9 mouse cellular contexts compared by ENCODE assay signal in the genomic region with DNA sequence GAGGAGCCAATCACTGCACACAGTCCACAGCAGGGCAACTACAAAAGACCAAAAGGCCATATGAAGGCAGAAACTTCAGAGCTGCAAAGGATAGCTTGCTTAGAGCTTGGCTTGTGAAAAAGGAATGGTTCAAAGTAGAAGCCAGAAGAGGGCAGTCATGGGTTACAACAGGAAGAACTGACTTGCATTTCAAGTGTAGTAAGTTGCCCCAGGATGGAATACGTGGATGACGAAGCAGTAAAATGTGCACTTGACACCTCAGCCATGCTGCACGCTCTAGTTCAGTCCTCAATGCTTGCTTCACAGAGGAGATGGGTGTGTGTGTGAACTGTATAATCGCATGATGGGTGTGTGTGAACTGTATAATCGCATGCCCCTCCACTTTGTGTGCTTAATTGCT. TPM values are rescaled to one million over a fixed set of nuclear protein-coding genes. Genes with fewer than 3 reads are reported as not detected.
A peak's percentile ranks its signal among the peaks of the same experiment; 100 is the strongest.
DNase-seq lines count a peak whose midpoint lies in the region; ATAC-seq and TF ChIP-seq lines count a peak whose summit lies in the region.
"Had no signal": no experiment of that assay in that cellular context is flagged by ENCODE, and none has a peak within 500 bp of the region (broad histone marks: within the 10 kb centered on the region; RNA-seq: fewer than 3 reads in every experiment).

No protein-coding gene starts in this region.

- TF ChIP-seq CTCF in intestine, postnatal 0 days (IDR thresholded peaks at IDR 0.05; ENCODE audit: low read depth), result peak; percentile 62

- 49% methylated on average over 5 of the region's 5 CpGs for WGBS in intestine, postnatal 0 days

- H3K4me2 ChIP-seq in intestine, postnatal 0 days (replicated peaks; ENCODE audit: low read depth), result no peak overlapping the region

- no peak overlapping the region for H3K9ac ChIP-seq in intestine, postnatal 0 days (ENCODE audit: low read depth, low read length)

- no peaks in the 10 kb centered on the region for H3K27me3 ChIP-seq in intestine, postnatal 0 days (replicated peaks; ENCODE audit: control insufficient read depth, insufficient read depth, low read length)

- no peak overlapping the region for H3K4me3 ChIP-seq in intestine, postnatal 0 days (ENCODE audit: low read depth, low read length)

- intact Hi-C loops in left cerebral cortex, postnatal 14 days (cut with DNase I), result no loop called here

- no peak for ATAC-seq in intestine, postnatal 0 days
- ATAC-seq in monocyte, adult 5-6 weeks (replicated peaks; ENCODE audit: insufficient number of reproducible peaks, low FRiP score, low TSS enrichment, poor library complexity, severe bottlenecking), result no peak

- DNase-seq in left cerebral cortex, postnatal 14 days (ENCODE audit: low spot score in 2 of 2), result peak; percentile 10 to 38
- DNase-seq in left cerebral cortex, adult 8-10 months (ENCODE audit: low spot score in 2 of 2), result no peak
- DNase-seq in ES-CJ7 (ENCODE audit: low read depth, low spot score) (peak; percentile 63), WW6 (ENCODE audit: low read depth, low spot score) (peak; percentile 14)
- DNase-seq in adrenal gland, postnatal 25 days, result no peak
- no peak for DNase-seq in cerebellum, adult 18-20 months
- DNase-seq: gastrocnemius, postnatal 36 days had no signal

- no peaks in the 10 kb centered on the region for H3K9me3 ChIP-seq in intestine, postnatal 0 days (ENCODE audit: control insufficient read depth)

- no peaks in the 10 kb centered on the region for H3K4me1 ChIP-seq in intestine, postnatal 0 days (replicated peaks; ENCODE audit: control insufficient read depth, insufficient read depth, low read length)

- no peak overlapping the region for H3K27ac ChIP-seq in intestine, postnatal 0 days (ENCODE audit: low read depth, low read length)

- peaks cover 34% of the 10 kb centered on the region for H3K36me3 ChIP-seq in intestine, postnatal 0 days (ENCODE audit: control insufficient read depth, insufficient read depth)

RNA-seq across cellular contexts. Expression of a gene that starts 27.3 kb away (rescaled TPM):
- 100 to 1,000 TPM in 1 of 2 experiments, 10 to 100 TPM in 1; 94.8 to 103 TPM for total RNA-seq in left cerebral cortex, postnatal 14 days (2021)
- 10 to 100 TPM; 71.9 to 76.5 (median 75.6) TPM for total RNA-seq in left cerebral cortex, adult 8-10 months (2022)
- 5.2 and 5.3 TPM in 2 replicates for polyA plus RNA-seq in intestine, postnatal 0 days (2015; fragmentation: Nextera tagmentation; extraction: Ambion mirVana)
- 40.3 and 43.7 TPM in 2 replicates for total RNA-seq in adrenal gland, postnatal 25 days (2021)
- total RNA-seq in monocyte, adult 5-6 weeks (2017), result 17.3 to 41.0 TPM (median 19.7 TPM) in 3 replicates

RNA-seq across cellular contexts. Expression of a gene that starts 47.9 kb away (rescaled TPM):
- 10 to 100 TPM; 29.0 to 30.8 TPM for total RNA-seq in left cerebral cortex, postnatal 14 days (2021)
- total RNA-seq in left cerebral cortex, adult 8-10 months (2022), result 10 to 100 TPM; 31.8 to 34.0 (median 33.0) TPM
- 6.8 and 8.5 TPM in 2 replicates for polyA plus RNA-seq in intestine, postnatal 0 days (2015; fragmentation: Nextera tagmentation; extraction: Ambion mirVana)
- total RNA-seq in adrenal gland, postnatal 25 days (2021), result 28.2 and 33.5 TPM in 2 replicates
- total RNA-seq in monocyte, adult 5-6 weeks (2017), result 35.7 to 65.4 TPM (median 59.7 TPM) in 3 replicates

Comparison
In these comparisons a context has a peak if more than half of its experiments do, and no peak if none do; other contexts are left out.
1. DNase-seq: peak in left cerebral cortex, postnatal 14 days (2 of 2), ES-CJ7 (single experiment) and WW6 (single experiment); none in left cerebral cortex, adult 8-10 months (0 of 2), adrenal gland, postnatal 25 days (single experiment) and cerebellum, adult 18-20 months (0 of 2).